Mouse (Mus musculus): ENCODE measurements at regions not wholly inside any gene's neighbourhood (a gene's known extent, or its start where the extent isn't known, plus 50 kb on each side); places are given as distances from the start of the nearest gene placed in this dataset.

DNA sequence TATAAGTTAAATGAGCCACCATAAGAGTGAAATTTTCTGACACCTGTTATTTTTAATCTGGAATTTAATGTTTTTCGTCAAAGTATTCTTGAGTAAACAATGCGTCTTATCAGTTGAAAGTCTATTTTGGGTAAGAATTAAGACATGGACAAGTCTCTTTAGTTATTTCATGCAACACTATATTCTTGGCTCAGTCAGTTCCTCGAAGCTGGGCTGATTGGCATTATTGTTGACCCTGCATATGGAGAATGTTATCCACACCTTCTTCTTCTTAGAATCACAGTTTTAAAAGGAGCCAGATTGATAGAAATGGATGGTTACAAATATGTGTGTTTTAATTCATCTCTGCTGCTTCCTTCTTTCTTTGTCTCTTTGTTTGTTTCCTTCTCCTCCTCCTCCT lies 289.5 kb upstream of the Meox2 start:
- TF ChIP-seq POLR2A (IDR thresholded peaks at IDR 0.05; ENCODE audit: low read depth, low read length) = no peak
- no peak for TF ChIP-seq CTCF (conservative IDR thresholded peaks at IDR 0.05 in 1 of 2, IDR thresholded peaks at IDR 0.05 in 1 of 2; ENCODE audit: low read depth in 2 of 2, low read length in 2 of 2)
